Mouse (Mus musculus): Measurements from ENCODE around the gene Ift172.
"Not testable (repeated sequence)": the region's sequence is repeated elsewhere in the genome, so short reads cannot be mapped to it uniquely, and the experiment has no call there.

The Ift172 gene

DNA sequence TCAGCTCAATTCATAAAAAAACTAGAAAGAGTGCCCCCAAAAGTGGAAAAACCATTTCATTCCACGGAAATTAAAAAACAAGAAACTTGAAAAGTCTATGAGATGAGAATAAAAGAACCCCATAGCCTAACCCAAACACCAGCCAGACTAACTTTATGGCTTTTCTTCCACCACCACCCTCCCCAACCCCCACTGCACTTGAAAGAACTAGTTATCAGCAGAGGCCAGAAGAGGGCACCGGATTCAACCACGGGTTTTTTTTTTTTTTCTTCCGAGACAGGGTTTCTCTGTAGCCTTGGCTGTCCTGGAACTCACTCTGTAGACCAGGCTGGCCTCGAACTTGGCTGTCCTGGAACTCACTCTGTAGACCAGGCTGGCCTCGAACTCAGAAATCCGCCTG lies 72.6 kb downstream of the Ift172 start:
- peak; percentile 75 for DNase-seq (ENCODE audit: low read depth)

- DNase-seq (ENCODE audit: low read depth): not testable (repeated sequence)
These were observed 74.4 kb downstream of the Ift172 start for GRCm38 (mm10) chr5:31216554-31216953.

DNA sequence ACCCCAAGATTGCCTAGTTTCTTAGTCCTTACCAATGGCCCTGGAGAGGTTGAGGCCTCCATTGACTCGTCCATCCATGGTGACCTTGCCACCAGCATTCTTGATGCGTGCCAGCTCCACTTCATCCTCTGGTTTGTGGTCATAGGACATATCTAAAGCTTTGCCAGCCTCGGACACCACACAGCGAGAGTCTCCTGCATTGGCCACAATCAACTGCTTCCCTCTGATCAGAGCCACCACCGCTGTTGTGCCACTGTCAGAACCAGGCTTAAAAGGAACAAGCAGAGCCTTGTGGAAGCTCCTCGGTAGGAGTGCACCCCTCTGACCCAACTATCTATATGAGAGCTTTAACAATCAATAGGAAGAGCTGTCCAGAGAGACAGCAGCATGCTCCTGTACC lies 86.5 kb downstream of the Ift172 start:
- no peak for DNase-seq (ENCODE audit: low read depth)

- DNase-seq (ENCODE audit: low read depth): no peak
These were observed 87.0 kb downstream of the Ift172 start for GRCm38 (mm10) chr5:31203866-31204265.
